Mouse (Mus musculus): ENCODE results near the gene Defb19. TPM values are rescaled to one million over a fixed set of nuclear protein-coding genes. Genes with fewer than 3 reads are reported as not detected.

The Defb19 gene
- total RNA-seq, 2 experiments from 2014 or later, result not detected

DNA sequence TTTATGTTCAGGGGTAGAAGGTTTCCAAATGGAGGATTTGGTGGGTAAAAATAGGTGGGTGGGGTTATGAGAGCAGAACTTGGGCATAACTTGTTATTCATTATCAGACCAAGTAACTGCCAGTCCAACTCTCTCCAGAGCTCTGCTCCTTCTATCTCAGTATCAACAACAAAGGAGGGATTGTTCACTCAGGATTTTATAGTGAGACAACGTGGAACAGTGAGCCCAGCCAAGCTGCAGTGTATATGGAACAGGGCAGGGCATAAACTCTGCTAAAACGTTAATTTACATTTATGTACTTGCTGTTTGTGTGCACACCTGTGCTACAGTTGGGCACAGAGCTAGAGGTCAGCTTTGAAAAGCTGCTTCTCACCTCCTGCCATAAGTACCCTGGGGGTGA lies 8.3 kb upstream of the Defb19 start:
- no peak for ATAC-seq (replicated peaks; ENCODE audit: poor library complexity)

DNA sequence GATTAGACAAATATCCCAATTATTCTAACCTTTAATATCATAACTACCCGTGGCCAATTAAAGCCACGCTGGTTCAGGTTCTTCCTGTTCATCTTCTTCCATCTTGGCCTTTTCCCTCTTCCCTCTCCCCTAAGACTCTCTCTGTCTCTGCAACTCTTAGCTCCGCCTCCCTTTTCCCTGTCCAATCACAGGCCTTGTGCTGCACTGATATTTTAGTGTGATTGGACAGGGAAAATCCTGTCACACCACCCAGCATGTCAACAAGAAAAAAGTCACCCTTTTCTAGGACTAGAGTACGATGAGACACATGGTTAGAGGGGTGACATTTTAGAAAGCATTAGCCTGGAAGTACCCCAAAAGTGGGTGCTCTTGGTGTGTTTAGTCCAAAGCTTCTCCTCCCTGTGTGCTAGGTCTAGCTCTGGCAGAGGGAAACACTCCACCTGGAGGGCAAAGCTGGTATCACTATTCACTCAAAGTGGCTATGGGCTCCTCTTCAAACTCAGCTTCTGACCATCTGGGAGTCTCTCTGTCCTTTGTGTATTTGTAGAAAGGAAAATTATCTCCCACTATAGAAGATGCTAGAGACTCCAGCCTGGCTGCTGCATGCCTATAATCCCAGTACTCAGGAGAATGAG lies 6.9 kb upstream of the Defb19 start:
- peak; percentile 86 for ATAC-seq (replicated peaks; ENCODE audit: poor library complexity)

DNA sequence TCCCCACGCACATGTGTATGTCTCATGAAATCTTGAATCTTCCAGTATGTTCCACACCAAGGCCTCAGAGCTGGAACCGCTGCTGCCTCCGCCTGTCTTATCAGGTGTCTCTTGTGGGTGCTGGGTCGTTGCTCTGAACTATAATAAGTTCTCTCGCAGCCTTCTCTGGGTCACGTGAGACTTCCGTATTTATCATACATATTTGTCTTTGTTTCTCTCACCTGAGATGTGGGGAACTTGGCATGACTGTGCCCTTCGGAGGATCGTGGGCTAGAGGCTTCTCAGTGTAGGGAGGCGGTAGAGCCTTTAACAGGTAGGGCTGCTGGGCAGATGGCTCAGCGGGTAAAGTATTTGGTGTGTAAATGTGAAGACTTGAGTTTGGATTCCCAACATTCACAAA lies 500 bp upstream of the Defb19 start:
- no peak for ATAC-seq (replicated peaks; ENCODE audit: poor library complexity)

DNA sequence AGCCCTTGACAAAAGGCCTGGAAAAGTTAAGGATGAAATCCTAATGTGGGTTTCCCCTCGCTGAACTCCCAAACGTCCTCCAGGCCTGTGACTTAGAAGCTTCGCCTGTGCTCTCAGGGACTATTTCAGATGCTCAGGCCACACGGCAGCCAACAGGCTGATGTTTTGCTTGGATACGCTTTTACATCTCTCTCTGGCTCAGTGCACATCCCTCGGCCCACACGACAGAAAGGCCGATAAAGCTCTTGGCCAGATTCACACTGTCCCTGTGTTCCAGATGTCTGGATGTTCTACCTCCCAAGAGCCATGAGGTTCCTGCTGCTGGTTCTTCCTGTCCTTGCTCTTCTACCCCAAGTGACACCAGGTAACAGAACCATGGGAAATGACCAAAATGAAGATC lies 6.6 kb downstream of the Defb19 start:
- no peak for ATAC-seq (replicated peaks; ENCODE audit: poor library complexity)

DNA sequence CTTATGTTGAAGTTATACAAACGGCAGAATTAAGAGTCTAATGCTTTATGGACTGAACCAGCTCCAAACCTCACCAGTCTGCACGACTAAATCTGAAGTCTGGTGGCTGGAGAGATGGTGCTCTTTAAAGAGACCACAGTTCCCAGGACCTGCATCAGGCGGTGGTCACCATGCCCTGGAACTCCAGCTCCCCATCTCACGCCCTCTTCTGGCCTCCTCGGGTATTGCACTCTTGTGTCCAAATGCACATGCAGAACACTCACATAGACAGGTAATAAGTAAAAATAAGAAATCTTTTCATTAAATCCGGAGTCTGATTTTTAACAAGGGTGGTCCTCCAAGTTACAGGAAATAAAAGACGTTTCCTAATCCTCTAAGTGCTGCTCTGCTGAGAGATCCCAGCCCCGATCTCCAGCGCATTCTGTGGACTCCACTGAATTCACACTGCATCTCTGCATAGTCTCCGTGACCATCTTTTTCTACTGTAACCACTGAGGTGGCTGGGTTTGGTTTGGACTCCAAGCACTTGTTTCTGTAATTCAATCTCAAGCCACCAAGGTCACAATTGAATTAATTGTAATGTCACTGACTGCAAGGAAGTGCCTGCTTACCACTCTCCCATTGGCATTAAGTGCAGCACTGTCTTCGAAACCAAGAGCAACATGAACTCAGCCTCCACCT lies 7.9 kb downstream of the Defb19 start, which contains the start of gene Defb21:
Defb21 (plus strand) TSS at position 631 of the 681 bp plus-strand sequence.
- no peak for ATAC-seq (replicated peaks; ENCODE audit: poor library complexity)

GRCm38 (mm10) chr2:152570313-152570712 lies 9.8 kb downstream of the Defb19 start:
- no peak for ATAC-seq (replicated peaks; ENCODE audit: poor library complexity)

GRCm38 (mm10) chr2:152569881-152570280 lies 10.2 kb downstream of the Defb19 start:
- ATAC-seq (replicated peaks; ENCODE audit: poor library complexity), result no peak

DNA sequence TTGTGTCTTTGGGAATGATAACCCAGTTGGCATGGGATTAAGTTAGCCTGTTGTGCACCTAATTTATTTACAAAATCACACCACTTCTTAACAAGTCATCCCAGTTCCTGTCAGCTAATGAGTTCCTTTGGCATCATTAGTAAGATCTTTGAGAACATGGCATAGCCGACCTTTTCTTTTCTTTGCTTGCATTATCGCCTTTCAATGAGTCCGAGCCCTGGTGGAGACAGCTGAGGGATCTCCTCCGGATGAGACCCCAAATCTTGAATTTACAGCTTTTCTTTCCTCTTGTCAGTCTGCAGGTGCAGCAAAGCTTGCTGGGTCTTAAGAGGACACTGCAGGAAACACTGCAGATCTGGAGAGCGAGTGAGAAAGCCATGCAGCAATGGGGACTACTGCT lies 11.1 kb downstream of the Defb19 start, which contains the start of gene Gm17416:
Gm17416 (plus strand) TSS at position 301 of the 400 bp plus-strand sequence.
- ATAC-seq (replicated peaks; ENCODE audit: poor library complexity), result no peak

DNA sequence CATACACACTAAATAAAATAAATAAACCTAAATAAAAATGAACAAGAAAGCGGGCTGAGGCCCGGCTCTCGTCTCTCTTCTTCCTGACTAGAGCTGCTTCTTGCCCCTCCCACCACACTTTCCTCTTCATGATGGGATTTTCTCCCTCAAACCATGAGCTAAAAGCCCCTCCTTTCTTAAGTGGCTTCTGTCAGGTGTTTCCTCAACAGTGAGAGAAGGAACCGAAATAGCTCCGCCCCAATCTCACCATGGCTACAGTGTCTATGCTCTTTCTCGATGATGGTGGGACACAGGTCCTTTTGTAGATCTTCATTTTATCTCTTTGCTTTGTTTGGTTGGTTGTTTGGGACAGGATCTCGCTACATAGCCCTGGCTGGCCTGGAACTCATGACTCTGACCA lies 23.5 kb downstream of the Defb19 start:
- ATAC-seq (replicated peaks; ENCODE audit: poor library complexity), result no peak; the same call in 1 of the 2 replicates

- peak; percentile 65 for ATAC-seq (replicated peaks; ENCODE audit: poor library complexity)
Observed at GRCm38 (mm10) chr2:152553774-152554423, 26.2 kb downstream of the Defb19 start.

GRCm38 (mm10) chr2:152548124-152548523 lies 32.0 kb downstream of the Defb19 start:
- ATAC-seq (replicated peaks; ENCODE audit: poor library complexity), result no peak

DNA sequence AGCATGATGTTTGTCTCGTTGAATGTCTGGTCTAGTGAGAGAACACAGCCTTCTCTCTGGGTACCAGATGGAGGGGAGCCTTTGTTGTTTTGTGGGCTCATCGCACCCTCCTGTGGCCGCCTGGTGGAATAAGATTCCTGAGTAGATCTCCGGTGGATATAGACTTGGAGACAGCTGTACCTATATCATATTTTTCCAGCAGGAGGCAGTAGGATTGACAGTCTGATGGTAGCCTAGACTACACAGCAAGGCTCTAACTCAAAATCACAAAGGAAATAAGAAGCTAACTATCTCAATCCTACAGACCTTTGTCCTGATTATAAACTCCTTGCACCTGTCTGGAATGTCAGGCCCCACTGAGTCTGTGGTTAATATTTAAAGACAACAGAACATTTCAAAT lies 35.4 kb downstream of the Defb19 start:
- peak; percentile 87 for ATAC-seq (replicated peaks; ENCODE audit: poor library complexity)

DNA sequence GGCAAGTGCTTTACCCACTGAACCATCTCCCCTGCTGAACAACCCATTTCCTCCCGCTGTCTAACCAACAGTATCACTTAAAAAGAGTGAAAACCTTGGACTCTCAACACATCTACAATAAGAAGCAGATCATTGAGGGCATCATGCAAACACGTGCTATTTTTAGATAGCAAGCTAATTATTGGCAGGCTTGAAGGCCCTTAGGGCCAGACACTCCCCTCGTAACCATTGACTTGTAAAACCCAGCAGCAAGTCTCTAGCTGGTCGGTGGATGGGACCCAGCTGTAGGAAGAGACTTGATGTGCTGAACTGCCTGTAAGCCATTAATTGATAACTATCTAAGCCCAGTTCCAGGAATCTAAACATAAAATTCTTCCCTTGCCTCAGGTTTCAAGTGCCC lies 36.6 kb downstream of the Defb19 start:
- no peak for ATAC-seq (replicated peaks; ENCODE audit: poor library complexity)

DNA sequence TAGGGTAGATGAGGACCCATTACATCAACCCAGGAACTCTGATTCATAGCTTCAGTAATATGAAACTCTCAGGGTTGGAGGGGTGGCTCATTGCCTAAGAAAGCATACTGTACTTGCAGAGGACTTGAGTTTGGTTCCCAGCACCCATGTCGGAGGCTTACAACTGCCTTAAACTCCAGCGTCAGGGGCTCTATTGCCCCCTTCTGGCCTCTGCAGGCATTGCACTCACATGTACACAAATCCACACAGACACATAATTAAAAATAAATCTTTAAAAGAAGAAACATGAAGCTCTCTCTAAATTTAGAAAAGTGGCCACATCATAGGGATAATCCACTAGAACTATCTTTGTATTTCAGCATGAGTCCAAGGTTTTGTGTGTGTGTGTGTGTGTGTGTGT lies 37.2 kb downstream of the Defb19 start:
- no peak for ATAC-seq (replicated peaks; ENCODE audit: poor library complexity)

GRCm38 (mm10) chr2:152541979-152542378 lies 38.1 kb downstream of the Defb19 start:
- peak; percentile 85 for ATAC-seq (replicated peaks; ENCODE audit: poor library complexity)

- ATAC-seq (replicated peaks; ENCODE audit: poor library complexity), result no peak
Observed at GRCm38 (mm10) chr2:152539944-152540710, 40.0 kb downstream of the Defb19 start, which contains the start of gene Defb29. Gene Defb29 (minus strand): TSS chr2:152540098.

Other genes starting within 250 kb of the Defb19 start
- 50.3 and 75.6 TPM in 2 replicates for gene Rbck1, start 247.7 kb downstream of the Defb19 start, total RNA-seq (2015)
- 66.8 and 67.2 TPM in 2 replicates for gene Rbck1, start 247.7 kb downstream of the Defb19 start, total RNA-seq (2017)
- not detected in 2 replicates for gene Trib3, start 236.3 kb downstream of the Defb19 start, total RNA-seq (2015)
- not detected in 2 replicates for gene Trib3, start 236.3 kb downstream of the Defb19 start, total RNA-seq (2017)
- gene Nrsn2, start 203.7 kb downstream of the Defb19 start, total RNA-seq (2015), result not detected in 2 replicates
- not detected in 2 replicates for gene Nrsn2, start 203.7 kb downstream of the Defb19 start, total RNA-seq (2017)
- 6.8 and 9.0 TPM in 2 replicates for gene Sox12, start 182.2 kb downstream of the Defb19 start, total RNA-seq (2015)
- 1.9 and 2.2 TPM in 2 replicates for gene Sox12, start 182.2 kb downstream of the Defb19 start, total RNA-seq (2017)
- gene Zcchc3, start 165.3 kb downstream of the Defb19 start, total RNA-seq (2015), result 5.3 and 5.7 TPM in 2 replicates
- 2.8 and 4.1 TPM in 2 replicates for gene Zcchc3, start 165.3 kb downstream of the Defb19 start, total RNA-seq (2017)
- not detected in 2 replicates for gene 6820408C15Rik, start 164.7 kb downstream of the Defb19 start, total RNA-seq (2015)
- gene 6820408C15Rik, start 164.7 kb downstream of the Defb19 start, total RNA-seq (2017), result 0.29 TPM in 1 of 2 replicates, not detected in the other
- not detected in 2 replicates for gene Defb23, start 115.7 kb downstream of the Defb19 start, total RNA-seq (2015)
- gene Defb23, start 115.7 kb downstream of the Defb19 start, total RNA-seq (2017), result not detected in 2 replicates
- not detected in 2 replicates for gene Defb20, start 103.2 kb downstream of the Defb19 start, total RNA-seq (2015)
- not detected in 2 replicates for gene Defb20, start 103.2 kb downstream of the Defb19 start, total RNA-seq (2017)
- not detected in 2 replicates for gene Defb22, start 90.2 kb downstream of the Defb19 start, total RNA-seq (2015)
- not detected in 2 replicates for gene Defb22, start 90.2 kb downstream of the Defb19 start, total RNA-seq (2017)
- gene Defb26, start 68.6 kb downstream of the Defb19 start, total RNA-seq (2015), result not detected in 2 replicates
- gene Defb26, start 68.6 kb downstream of the Defb19 start, total RNA-seq (2017), result not detected in 2 replicates
- gene Defb28, start 62.1 kb downstream of the Defb19 start, total RNA-seq (2015), result not detected in 2 replicates
- not detected in 2 replicates for gene Defb28, start 62.1 kb downstream of the Defb19 start, total RNA-seq (2017)
- not detected in 2 replicates for gene Defb29, start 40.2 kb downstream of the Defb19 start, total RNA-seq (2015)
- not detected in 2 replicates for gene Defb29, start 40.2 kb downstream of the Defb19 start, total RNA-seq (2017)
- gene Gm17416, start 11.0 kb downstream of the Defb19 start, total RNA-seq (2015), result not detected in 2 replicates
- not detected in 2 replicates for gene Gm17416, start 11.0 kb downstream of the Defb19 start, total RNA-seq (2017)
- not detected in 2 replicates for gene Defb21, start 7.6 kb downstream of the Defb19 start, total RNA-seq (2015)
- not detected in 2 replicates for gene Defb21, start 7.6 kb downstream of the Defb19 start, total RNA-seq (2017)
- gene Defb45, start 19.1 kb upstream of the Defb19 start, total RNA-seq (2015), result not detected in 2 replicates
- gene Defb45, start 19.1 kb upstream of the Defb19 start, total RNA-seq (2017), result not detected in 2 replicates
- not detected in 2 replicates for gene Defb36, start 24.0 kb upstream of the Defb19 start, total RNA-seq (2015)
- not detected in 2 replicates for gene Defb36, start 24.0 kb upstream of the Defb19 start, total RNA-seq (2017)
- not detected in 2 replicates for gene Defb25, start 42.7 kb upstream of the Defb19 start, total RNA-seq (2015)
- not detected in 2 replicates for gene Defb25, start 42.7 kb upstream of the Defb19 start, total RNA-seq (2017)
- gene Rem1, start 46.6 kb upstream of the Defb19 start, total RNA-seq (2015), result 1.2 TPM in 1 of 2 replicates, not detected in the other
- 0.10 and 0.87 TPM in 2 replicates for gene Rem1, start 46.6 kb upstream of the Defb19 start, total RNA-seq (2017)
- gene H13, start 89.1 kb upstream of the Defb19 start, total RNA-seq (2015), result 169 and 177 TPM in 2 replicates
- gene H13, start 89.1 kb upstream of the Defb19 start, total RNA-seq (2017), result 126 and 128 TPM in 2 replicates
- 8.7 and 12.3 TPM in 2 replicates for gene Mcts2, start 106.7 kb upstream of the Defb19 start, total RNA-seq (2015)
- gene Mcts2, start 106.7 kb upstream of the Defb19 start, total RNA-seq (2017), result 6.1 and 11.0 TPM in 2 replicates
- gene Id1, start 155.9 kb upstream of the Defb19 start, total RNA-seq (2015), result 8.3 and 11.7 TPM in 2 replicates
- 3.6 and 7.1 TPM in 2 replicates for gene Id1, start 155.9 kb upstream of the Defb19 start, total RNA-seq (2017)
- gene Cox4i2, start 173.9 kb upstream of the Defb19 start, total RNA-seq (2015), result 1.4 and 1.5 TPM in 2 replicates
- gene Cox4i2, start 173.9 kb upstream of the Defb19 start, total RNA-seq (2017), result 1.8 TPM in 1 of 2 replicates, not detected in the other

All from megakaryocyte progenitor cell, adult 5-6 weeks (primary cell).